Mouse (Mus musculus) midbrain, embryonic 15.5 days (tissue): Measurements from ENCODE around the gene Uchl3. TPM values are rescaled to one million over a fixed set of nuclear protein-coding genes. Genes with fewer than 3 reads are reported as not detected.

Source experiments
- ATAC-seq: fragments of 200-750 bp; cut with Nextera tagmentation; replicated peaks from 2 replicates; pipeline ENCODE4 v1.8.0; 2017; ENCODE audit warnings: moderate TSS enrichment
- H3K27ac ChIP-seq: fragments of 300-500 bp; sonication (generic); 2 replicates; pipeline ENCODE4 v1.5.1; 2015; ENCODE audit warnings: mild to moderate bottlenecking, inconsistent platforms
- H3K27me3 ChIP-seq: fragments of 300-500 bp; sonication (generic); replicated peaks from 2 replicates; pipeline ENCODE4 v1.6.1; 2015; ENCODE audit warnings: inconsistent platforms
- H3K36me3 ChIP-seq: fragments of 300-500 bp; sonication (generic); replicated peaks from 2 replicates; pipeline ENCODE4 v1.6.1; 2015; ENCODE audit warnings: inconsistent platforms
- H3K4me1 ChIP-seq: fragments of 300-500 bp; sonication (generic); 2 replicates; pipeline ENCODE4 v1.6.1; 2015; ENCODE audit warnings: inconsistent platforms
- H3K4me2 ChIP-seq: fragments of 300-500 bp; sonication (generic); 2 replicates; pipeline ENCODE4 v1.6.1; 2015; ENCODE audit warnings: inconsistent platforms, mild to moderate bottlenecking, moderate library complexity
- H3K4me3 ChIP-seq: fragments of 300-500 bp; sonication (generic); 2 replicates; pipeline ENCODE4 v1.5.1; 2015; ENCODE audit warnings: mild to moderate bottlenecking, inconsistent platforms
- H3K9ac ChIP-seq: fragments of 300-500 bp; sonication (generic); 2 replicates; pipeline ENCODE4 v1.6.1; 2015; ENCODE audit warnings: mild to moderate bottlenecking, inconsistent platforms
- H3K9me3 ChIP-seq: fragments of 300-500 bp; sonication (generic); 2 replicates; pipeline ENCODE4 v1.6.1; 2016; ENCODE audit warnings: inconsistent platforms
- WGBS: fragments of 180-500 bp; shearing (Covaris S2); methylation state at CpG from one replicate; pipeline ENCODE4 v1.1.7; 2015; ENCODE audit warnings: mixed read lengths; 5-methylcytosine and 5-hydroxymethylcytosine counted together
- polyA plus RNA-seq: library from polyadenylated mRNA; unstranded; fragments of >200 nt; fragmentation: Nextera tagmentation; extraction: Ambion mirVana; gene quantifications from 2 replicates; pipeline ENCODE4 v1.2.1, GENCODE M21; 2015

The Uchl3 gene
- polyA plus RNA-seq, 1 experiment from 2014 or later: 269 TPM

- H3K9me3 ChIP-seq: no peaks in the 10 kb centered on the region
- H3K9ac ChIP-seq: peak within 1 kb of the TSS; percentile 87
- H3K27me3 ChIP-seq: no peaks in the 10 kb centered on the region
- under 1% methylated on average over 39 of the region's 39 CpGs for WGBS
- H3K4me3 ChIP-seq: peak within 1 kb of the TSS; percentile 86
- peak within 1 kb of the TSS; percentile 87 for H3K4me2 ChIP-seq
- ATAC-seq: peak; percentile 99
- H3K27ac ChIP-seq: peak within 1 kb of the TSS; percentile 90
- H3K36me3 ChIP-seq: no peaks in the 10 kb centered on the region
- H3K4me1 ChIP-seq: peaks cover 11% of the 10 kb centered on the region
Measured at GRCm38 (mm10) chr14:101640153-101640843, 13.5 kb upstream of the Uchl3 start, which contains the start of gene Commd6. Commd6 (minus strand) TSS chr14:101640686.

GRCm38 (mm10) chr14:101644948-101645347 lies 8.8 kb upstream of the Uchl3 start:
- Histone ChIP-seq H3K4me1 (no peaks in the 10 kb centered on the region), H3K9ac (no peak overlapping the region), H3K4me3 (no peak overlapping the region), H3K9me3 (no peaks in the 10 kb centered on the region), H3K4me2 (no peak overlapping the region), H3K36me3 (no peaks in the 10 kb centered on the region), H3K27me3 (no peaks in the 10 kb centered on the region), H3K27ac (no peak overlapping the region)
- no peak for ATAC-seq
- 93% methylated on average over 1 of the region's 1 CpGs for WGBS

GRCm38 (mm10) chr14:101650551-101650950 lies 3.2 kb upstream of the Uchl3 start:
- Histone ChIP-seq H3K9ac (no peak overlapping the region), H3K27ac (no peak overlapping the region), H3K4me3 (no peak overlapping the region), H3K9me3 (no peaks in the 10 kb centered on the region), H3K4me1 (peaks cover 7% of the 10 kb centered on the region), H3K27me3 (no peaks in the 10 kb centered on the region), H3K4me2 (no peak overlapping the region), H3K36me3 (no peaks in the 10 kb centered on the region)
- ATAC-seq: no peak
- 91% methylated on average over 4 of the region's 4 CpGs for WGBS

GRCm38 (mm10) chr14:101652571-101652970 lies 1.2 kb upstream of the Uchl3 start:
- peaks cover 12% of the 10 kb centered on the region for H3K4me1 ChIP-seq
- H3K36me3 ChIP-seq: no peaks in the 10 kb centered on the region
- H3K9me3 ChIP-seq: no peaks in the 10 kb centered on the region
- H3K9ac ChIP-seq: no peak overlapping the region
- WGBS: 93% methylated on average over 6 of the region's 6 CpGs
- no peak for ATAC-seq
- H3K27me3 ChIP-seq: no peaks in the 10 kb centered on the region
- no peak overlapping the region for H3K4me2 ChIP-seq
- H3K27ac ChIP-seq: no peak overlapping the region
- H3K4me3 ChIP-seq: no peak overlapping the region

- 1% methylated on average over 10 of the region's 10 CpGs for WGBS
- H3K36me3 ChIP-seq: no peaks in the 10 kb centered on the region
- H3K4me3 ChIP-seq: peak overlapping the region; percentile 89
- peak overlapping the region; percentile 85 for H3K27ac ChIP-seq
- H3K9me3 ChIP-seq: no peaks in the 10 kb centered on the region
- H3K27me3 ChIP-seq: no peaks in the 10 kb centered on the region
- H3K4me1 ChIP-seq: peaks cover 12% of the 10 kb centered on the region
- no peak for ATAC-seq
- H3K9ac ChIP-seq: peak overlapping the region; percentile 95
- H3K4me2 ChIP-seq: peak overlapping the region; percentile 63
Measured at GRCm38 (mm10) chr14:101654526-101654909, 751 bp downstream of the Uchl3 start.

- no peaks in the 10 kb centered on the region for H3K36me3 ChIP-seq
- peaks cover 12% of the 10 kb centered on the region for H3K4me1 ChIP-seq
- H3K4me2 ChIP-seq: no peak overlapping the region
- ATAC-seq: no peak
- no peak overlapping the region for H3K4me3 ChIP-seq
- H3K9me3 ChIP-seq: no peaks in the 10 kb centered on the region
- WGBS: 88% methylated on average over 10 of the region's 10 CpGs
- no peak overlapping the region for H3K9ac ChIP-seq
- H3K27ac ChIP-seq: no peak overlapping the region
- no peaks in the 10 kb centered on the region for H3K27me3 ChIP-seq
Measured at GRCm38 (mm10) chr14:101656307-101656706, 2.5 kb downstream of the Uchl3 start.

GRCm38 (mm10) chr14:101661654-101662412 lies 8.1 kb downstream of the Uchl3 start:
- Histone ChIP-seq H3K4me1 (no peaks in the 10 kb centered on the region), H3K27ac (no peak overlapping the region)
- 81% methylated on average over 3 of the region's 3 CpGs for WGBS

GRCm38 (mm10) chr14:101664274-101664673 lies 10.5 kb downstream of the Uchl3 start:
- 91% methylated on average over 3 of the region's 3 CpGs for WGBS
- Histone ChIP-seq H3K4me3 (no peak overlapping the region), H3K27me3 (no peaks in the 10 kb centered on the region), H3K4me1 (no peaks in the 10 kb centered on the region), H3K27ac (no peak overlapping the region), H3K9ac (no peak overlapping the region), H3K36me3 (peaks cover 9% of the 10 kb centered on the region; the same call in 1 of the 2 replicates), H3K9me3 (no peaks in the 10 kb centered on the region), H3K4me2 (no peak overlapping the region)
- ATAC-seq: 0 out of 2 replicates have a peak, but pooled peaks have one; percentile 54

More at GRCm38 (mm10) chr14:101661654-101662412, 8.1 kb downstream of the Uchl3 start:
- no peak overlapping the region for H3K4me2 ChIP-seq
- H3K36me3 ChIP-seq: peaks cover 3% of the 10 kb centered on the region; the same call in 1 of the 2 replicates
- ATAC-seq: no peak
- H3K4me3 ChIP-seq: no peak overlapping the region
- no peaks in the 10 kb centered on the region for H3K27me3 ChIP-seq
- H3K9ac ChIP-seq: no peak overlapping the region
- H3K9me3 ChIP-seq: no peaks in the 10 kb centered on the region

GRCm38 (mm10) chr14:101666056-101666455 lies 12.3 kb downstream of the Uchl3 start:
- Histone ChIP-seq H3K9me3 (no peaks in the 10 kb centered on the region), H3K27ac (no peak overlapping the region), H3K27me3 (no peaks in the 10 kb centered on the region), H3K4me1 (no peaks in the 10 kb centered on the region), H3K4me3 (no peak overlapping the region), H3K4me2 (no peak overlapping the region), H3K9ac (no peak overlapping the region), H3K36me3 (peaks cover 25% of the 10 kb centered on the region; the same call in 1 of the 2 replicates)
- no peak for ATAC-seq
- 96% methylated on average over 7 of the region's 7 CpGs for WGBS

- Histone ChIP-seq H3K27ac (no peak overlapping the region), H3K4me2 (no peak overlapping the region), H3K9me3 (no peaks in the 10 kb centered on the region), H3K9ac (no peak overlapping the region), H3K4me1 (no peaks in the 10 kb centered on the region), H3K27me3 (no peaks in the 10 kb centered on the region), H3K4me3 (no peak overlapping the region), H3K36me3 (peaks cover 25% of the 10 kb centered on the region; the same call in 1 of the 2 replicates)
- ATAC-seq: no peak
- 85% methylated on average over 5 of the region's 5 CpGs for whole genome bisulfite sequencing
Measured at GRCm38 (mm10) chr14:101666536-101666935, 12.8 kb downstream of the Uchl3 start.

- WGBS: 95% methylated on average over 7 of the region's 7 CpGs
- Histone ChIP-seq H3K9ac (no peak overlapping the region), H3K4me1 (no peaks in the 10 kb centered on the region), H3K27ac (no peak overlapping the region), H3K27me3 (no peaks in the 10 kb centered on the region), H3K4me3 (no peak overlapping the region), H3K4me2 (no peak overlapping the region), H3K9me3 (no peaks in the 10 kb centered on the region), H3K36me3 (peaks cover 25% of the 10 kb centered on the region; the same call in 1 of the 2 replicates)
- no peak for ATAC-seq
Measured at GRCm38 (mm10) chr14:101668626-101669025, 14.9 kb downstream of the Uchl3 start.

- Histone ChIP-seq H3K4me1 (no peaks in the 10 kb centered on the region), H3K36me3 (peaks cover 26% of the 10 kb centered on the region; the same call in 1 of the 2 replicates), H3K27ac (no peak overlapping the region), H3K4me2 (no peak overlapping the region), H3K4me3 (no peak overlapping the region), H3K27me3 (no peaks in the 10 kb centered on the region), H3K9ac (no peak overlapping the region), H3K9me3 (no peaks in the 10 kb centered on the region)
- no peak for ATAC-seq
- WGBS: 97% methylated on average over 1 of the region's 1 CpGs
Measured at GRCm38 (mm10) chr14:101672226-101672625, 18.5 kb downstream of the Uchl3 start.
